Mouse (Mus musculus) forebrain, embryonic 14.5 days (tissue): Measurements from ENCODE around the gene Gpc6. TPM values are rescaled to one million over a fixed set of nuclear protein-coding genes. Genes with fewer than 3 reads are reported as not detected.

Experiments
- ATAC-seq: fragments of 200-750 bp; cut with Nextera tagmentation; 2 replicates; pipeline ENCODE4 v1.8.0; 2017; ENCODE audit warnings: mild to moderate bottlenecking, moderate library complexity
- DNase-seq: peaks from one replicate; pipeline ENCODE4 v3.0.0-alpha.2; 2015; ENCODE audit warnings: low spot score
- H3K27ac ChIP-seq: fragments of 300-500 bp; sonication (generic); 2 replicates; pipeline ENCODE4 v1.5.1; 2014; ENCODE audit warnings: low read depth, mild to moderate bottlenecking, control low read depth, low read length, moderate library complexity
- H3K27me3 ChIP-seq: fragments of 300-500 bp; sonication (generic); replicated peaks from 2 replicates; pipeline ENCODE4 v1.6.1; 2014; ENCODE audit warnings: low read length, control low read depth, mixed read lengths; ENCODE audit not compliant: control insufficient read depth, insufficient read depth
- H3K36me3 ChIP-seq: fragments of 300-500 bp; sonication (generic); 2 replicates; pipeline ENCODE4 v1.6.1; 2014; ENCODE audit warnings: low read length, control low read depth; ENCODE audit not compliant: control insufficient read depth, insufficient read depth
- H3K4me1 ChIP-seq: fragments of 300-500 bp; sonication (generic); 2 replicates; pipeline ENCODE4 v1.6.1; 2014; ENCODE audit warnings: antibody characterized with exemption, low read length, control low read depth; ENCODE audit not compliant: control insufficient read depth, insufficient read depth
- H3K4me2 ChIP-seq: fragments of 300-500 bp; sonication (generic); 2 replicates; pipeline ENCODE4 v1.6.1; 2014; ENCODE audit warnings: mild to moderate bottlenecking, control low read depth, low read length
- H3K4me3 ChIP-seq: fragments of 300-500 bp; sonication (generic); 2 replicates; pipeline ENCODE4 v1.5.1; 2014; ENCODE audit warnings: low read depth, low read length, control low read depth
- H3K9ac ChIP-seq: fragments of 300-500 bp; sonication (generic); 2 replicates; pipeline ENCODE4 v1.6.1; 2014; ENCODE audit warnings: mild to moderate bottlenecking, low read length, control low read depth, moderate library complexity
- H3K9me3 ChIP-seq: fragments of 300-500 bp; sonication (generic); replicated peaks from 2 replicates; pipeline ENCODE4 v1.6.1; 2016; ENCODE audit warnings: low read length, control low read depth, mixed read lengths; ENCODE audit not compliant: control insufficient read depth
- WGBS: fragments of 180-500 bp; shearing (Covaris S2); extraction: QIAGEN DNeasy Blood & Tissue Kit; methylation state at CpG from one replicate; pipeline ENCODE4 v1.1.7; 2014; 5-methylcytosine and 5-hydroxymethylcytosine counted together
- polyA plus RNA-seq: library from polyadenylated mRNA; unstranded; fragments of >200 nt; fragmentation: Nextera tagmentation; extraction: Ambion mirVana; gene quantifications from 2 replicates; pipeline ENCODE4 v1.2.1, GENCODE M21; 2014

Gene Gpc6
- polyA plus RNA-seq, 1 experiment from 2014 or later: 9.0 TPM

DNA sequence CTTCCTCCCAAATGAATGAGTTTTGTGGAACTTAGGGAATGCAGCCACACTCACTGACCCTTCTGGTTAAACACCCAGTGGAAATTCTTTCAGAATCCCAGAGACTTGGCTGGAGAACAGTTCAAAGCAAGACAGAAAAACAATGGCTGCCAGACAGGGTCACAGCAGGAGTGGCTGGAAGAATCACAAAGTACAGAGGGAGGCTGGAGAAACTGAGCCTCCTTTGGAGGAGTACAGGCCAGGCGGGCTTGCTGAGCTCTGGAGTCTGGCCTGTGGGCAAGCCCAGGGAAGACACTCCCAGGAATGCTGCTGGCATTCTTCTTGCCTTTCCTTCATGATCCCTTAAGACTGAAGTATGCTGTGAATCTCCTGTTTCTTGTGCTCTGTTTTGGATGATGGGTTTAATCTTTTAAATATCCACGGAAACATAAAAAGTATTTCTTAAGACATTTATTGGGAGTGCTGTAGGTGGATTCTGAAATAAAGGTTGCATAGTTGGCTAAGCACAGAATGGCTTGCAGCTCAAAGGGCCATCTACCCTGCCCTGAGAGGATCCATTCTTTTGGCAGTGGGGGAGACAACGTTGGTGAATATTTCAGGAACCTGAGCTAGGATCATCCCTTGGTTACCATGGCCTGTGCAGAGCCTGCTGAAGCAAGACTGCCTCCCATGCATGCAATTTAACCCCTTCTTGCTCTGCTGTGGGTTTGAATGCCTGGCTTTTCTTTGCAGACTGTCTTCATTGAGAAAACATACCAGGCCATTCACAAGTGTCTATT is 342.9 kb downstream of the Gpc6 start:
- ATAC-seq: no peak
- 17% methylated on average over 3 of the region's 3 CpGs for WGBS

GRCm38 (mm10) chr14:117283631-117284030 is 358.5 kb downstream of the Gpc6 start:
- no peak overlapping the region for H3K27ac ChIP-seq
- no peaks in the 10 kb centered on the region for H3K9me3 ChIP-seq
- WGBS: 100% methylated on average over 3 of the region's 3 CpGs
- no peak overlapping the region for H3K4me3 ChIP-seq
- DNase-seq: no peak
- no peaks in the 10 kb centered on the region for H3K36me3 ChIP-seq
- H3K4me2 ChIP-seq: no peak overlapping the region
- no peaks in the 10 kb centered on the region for H3K4me1 ChIP-seq
- no peaks in the 10 kb centered on the region for H3K27me3 ChIP-seq
- H3K9ac ChIP-seq: no peak overlapping the region
- no peak for ATAC-seq

More for the DNA sequence above, 342.9 kb downstream of the Gpc6 start:
- Histone ChIP-seq H3K4me2 (no peak overlapping the region), H3K4me3 (no peak overlapping the region), H3K4me1 (no peaks in the 10 kb centered on the region), H3K27ac (no peak overlapping the region), H3K9ac (no peak overlapping the region), H3K36me3 (no peaks in the 10 kb centered on the region), H3K9me3 (no peaks in the 10 kb centered on the region), H3K27me3 (no peaks in the 10 kb centered on the region)
- DNase-seq: peak; percentile 15

- DNase-seq (no peak), ATAC-seq (no peak)
- WGBS: 92% methylated on average over 4 of the region's 4 CpGs
- no peak overlapping the region for H3K9ac ChIP-seq
- H3K27me3 ChIP-seq: no peaks in the 10 kb centered on the region
- no peak overlapping the region for H3K4me3 ChIP-seq
- H3K27ac ChIP-seq: no peak overlapping the region
- H3K4me2 ChIP-seq: no peak overlapping the region
- H3K9me3 ChIP-seq: no peaks in the 10 kb centered on the region
- no peaks in the 10 kb centered on the region for H3K4me1 ChIP-seq
- no peaks in the 10 kb centered on the region for H3K36me3 ChIP-seq
Observed at GRCm38 (mm10) chr14:117293746-117294145, 368.6 kb downstream of the Gpc6 start.

GRCm38 (mm10) chr14:117296207-117296838 is 371.2 kb downstream of the Gpc6 start:
- Histone ChIP-seq H3K9ac (no peak overlapping the region), H3K4me1 (no peaks in the 10 kb centered on the region), H3K27ac (no peak overlapping the region), H3K27me3 (no peaks in the 10 kb centered on the region), H3K36me3 (no peaks in the 10 kb centered on the region), H3K4me2 (no peak overlapping the region), H3K4me3 (no peak overlapping the region), H3K9me3 (no peaks in the 10 kb centered on the region)
- 72% methylated on average over 2 of the region's 2 CpGs for WGBS
- DNase-seq (no peak), ATAC-seq (no peak)

DNA sequence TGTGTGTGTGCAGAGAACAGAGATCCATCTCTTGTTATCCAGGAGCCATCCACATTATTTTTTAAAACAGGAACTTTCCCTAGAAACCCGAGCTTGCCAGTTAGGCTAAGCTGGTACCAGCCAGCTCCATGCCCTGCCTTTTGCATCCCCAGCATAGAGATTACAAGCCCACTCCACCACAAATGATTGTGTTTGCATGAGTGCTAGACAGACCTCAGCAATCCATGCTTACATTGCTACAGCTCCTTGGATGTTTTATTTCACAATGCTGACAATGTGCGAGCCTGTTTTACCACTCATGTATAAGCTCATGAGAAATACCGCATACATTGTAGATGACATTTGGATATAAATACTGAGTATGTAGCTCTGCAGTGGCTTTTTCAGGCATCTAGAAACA is 375.9 kb downstream of the Gpc6 start:
- Histone ChIP-seq H3K4me1 (no peaks in the 10 kb centered on the region), H3K27ac (no peak overlapping the region), H3K9ac (no peak overlapping the region), H3K36me3 (no peaks in the 10 kb centered on the region), H3K4me2 (no peak overlapping the region), H3K4me3 (no peak overlapping the region), H3K9me3 (no peaks in the 10 kb centered on the region), H3K27me3 (no peaks in the 10 kb centered on the region)
- ATAC-seq (no peak), DNase-seq (no peak)
- 83% methylated on average over 3 of the region's 3 CpGs for WGBS

DNA sequence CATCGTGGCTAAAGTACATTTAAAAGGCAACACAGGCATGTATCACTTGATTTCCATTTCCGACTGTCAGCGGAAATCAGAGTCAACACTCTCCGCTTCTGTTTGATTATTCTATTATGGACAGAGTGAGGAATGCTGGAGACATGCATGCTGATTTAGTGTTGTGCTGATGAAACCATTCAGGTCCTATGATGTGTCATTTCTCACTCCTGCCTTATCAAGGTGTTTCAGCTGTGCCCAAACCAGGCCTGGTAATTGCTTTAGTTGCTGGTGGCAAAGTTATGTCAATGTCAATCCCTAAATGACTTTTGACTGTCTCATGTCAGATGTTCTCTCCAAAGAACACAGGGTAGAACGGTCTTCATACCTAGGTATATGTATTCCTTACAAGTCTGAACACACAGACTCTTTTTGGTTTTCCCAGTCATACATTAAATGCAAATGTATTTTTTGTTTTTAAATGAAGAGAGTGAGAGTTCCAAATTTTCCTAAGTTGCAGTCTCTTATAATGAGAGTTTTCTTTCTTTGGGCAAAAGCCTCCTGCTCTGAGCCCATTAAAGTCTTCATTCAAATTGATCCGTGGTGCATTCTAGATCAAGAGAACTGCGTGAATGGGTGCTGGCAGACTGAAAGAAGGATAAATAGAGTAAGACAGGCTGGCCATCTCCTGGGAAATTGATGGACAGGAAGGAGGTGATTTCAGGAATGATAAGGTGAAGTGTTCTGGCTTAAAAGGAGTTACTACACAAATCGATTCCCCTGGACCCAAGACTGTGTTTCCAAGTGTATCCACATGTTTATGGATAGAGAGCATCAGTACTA is 379.0 kb downstream of the Gpc6 start:
- H3K9ac ChIP-seq: no peak overlapping the region
- H3K9me3 ChIP-seq: no peaks in the 10 kb centered on the region
- H3K4me2 ChIP-seq: no peak overlapping the region
- no peak overlapping the region for H3K4me3 ChIP-seq
- WGBS: 66% methylated on average over 8 of the region's 8 CpGs
- no peak for DNase-seq
- H3K27me3 ChIP-seq: no peaks in the 10 kb centered on the region
- no peaks in the 10 kb centered on the region for H3K4me1 ChIP-seq
- H3K36me3 ChIP-seq: no peaks in the 10 kb centered on the region
- no peak for ATAC-seq
- H3K27ac ChIP-seq: no peak overlapping the region

GRCm38 (mm10) chr14:117304723-117305010 is 379.6 kb downstream of the Gpc6 start:
- Histone ChIP-seq H3K36me3 (no peaks in the 10 kb centered on the region), H3K4me1 (no peaks in the 10 kb centered on the region), H3K4me2 (no peak overlapping the region), H3K27ac (no peak overlapping the region), H3K4me3 (no peak overlapping the region), H3K9ac (no peak overlapping the region), H3K27me3 (no peaks in the 10 kb centered on the region), H3K9me3 (no peaks in the 10 kb centered on the region)
- DNase-seq: no peak
- WGBS: 66% methylated on average over 2 of the region's 2 CpGs
- ATAC-seq: no peak

DNA sequence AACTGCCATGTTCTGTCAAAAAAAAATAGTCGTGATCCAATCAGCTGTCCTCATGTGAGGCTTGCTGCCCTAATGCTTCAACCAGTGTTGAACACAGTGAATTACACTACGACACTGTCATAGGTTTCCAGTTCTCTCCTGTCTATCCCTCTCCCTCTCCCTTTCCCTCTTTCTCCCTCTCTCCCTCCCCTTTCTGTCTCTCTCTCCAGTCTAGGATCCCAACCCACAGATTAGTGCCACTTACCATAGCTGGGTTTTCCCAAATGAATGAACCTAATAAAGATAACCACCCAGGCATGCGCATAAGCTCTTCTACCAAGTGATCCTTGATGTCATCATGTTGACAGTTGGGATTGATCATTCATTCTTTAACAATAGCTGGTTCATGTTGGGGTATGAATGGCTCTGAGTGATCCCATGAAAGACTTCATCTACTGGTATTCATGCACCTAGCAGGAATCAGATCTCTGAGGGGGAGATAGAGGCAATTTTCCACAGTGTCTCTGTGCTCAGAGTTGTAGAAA is 384.9 kb downstream of the Gpc6 start:
- no peaks in the 10 kb centered on the region for H3K9me3 ChIP-seq
- H3K27ac ChIP-seq: no peak overlapping the region
- H3K36me3 ChIP-seq: no peaks in the 10 kb centered on the region
- no peak overlapping the region for H3K4me3 ChIP-seq
- 63% methylated on average over 3 of the region's 3 CpGs for WGBS
- no peak for DNase-seq
- no peak for ATAC-seq
- H3K9ac ChIP-seq: no peak overlapping the region
- no peaks in the 10 kb centered on the region for H3K4me1 ChIP-seq
- H3K4me2 ChIP-seq: no peak overlapping the region
- no peaks in the 10 kb centered on the region for H3K27me3 ChIP-seq
